Mouse (Mus musculus) T-cell, adult 2 months (primary cell): ENCODE results near the gene 1810009A15Rik.
"Not testable (repeated sequence)": the region's sequence is repeated elsewhere in the genome, so short reads cannot be mapped to it uniquely, and the experiment has no call there.

Experiments used
- DNase-seq: peaks from one replicate; pipeline ENCODE4 v3.0.0; 2022; ENCODE audit warnings: low spot score

Gene 1810009A15Rik

GRCm38 (mm10) chr19:8888511-8889385, at the start of gene 1810009A15Rik, which contains the start of gene Gm49416:
Gene 1810009A15Rik (plus strand): TSS chr19:8888853.
Gene Gm49416 (plus strand): TSS chr19:8888926.
- DNase-seq, result peak; percentile 95

GRCm38 (mm10) chr19:8839103-8839907, 49.3 kb upstream of the 1810009A15Rik start, which contains the start of gene Gng3:
Gene Gng3 (minus strand): TSS chr19:8839194.
- DNase-seq, result no peak

GRCm38 (mm10) chr19:8839908-8840791, 48.5 kb upstream of the 1810009A15Rik start:
- DNase-seq, result peak; percentile 40

GRCm38 (mm10) chr19:8841012-8841411, 47.6 kb upstream of the 1810009A15Rik start:
- DNase-seq, result no peak

GRCm38 (mm10) chr19:8842961-8843360, 45.7 kb upstream of the 1810009A15Rik start:
- no peak for DNase-seq

GRCm38 (mm10) chr19:8844371-8845129, 44.1 kb upstream of the 1810009A15Rik start:
- peak; percentile 80 for DNase-seq

GRCm38 (mm10) chr19:8848356-8848755, 40.3 kb upstream of the 1810009A15Rik start:
- DNase-seq, result no peak

GRCm38 (mm10) chr19:8850402-8850901, 38.2 kb upstream of the 1810009A15Rik start, which contains the start of gene Lrrn4cl:
Gene Lrrn4cl (plus strand): TSS chr19:8850768.
- DNase-seq, result no peak

- DNase-seq, result no peak
Observed at GRCm38 (mm10) chr19:8851639-8852038, 37.0 kb upstream of the 1810009A15Rik start.

- no peak for DNase-seq
Observed at GRCm38 (mm10) chr19:8852236-8852928, 36.3 kb upstream of the 1810009A15Rik start.

- DNase-seq, result no peak
Observed at GRCm38 (mm10) chr19:8853117-8853516, 35.5 kb upstream of the 1810009A15Rik start.

GRCm38 (mm10) chr19:8857689-8858088, 31.0 kb upstream of the 1810009A15Rik start:
- peak; percentile 21 for DNase-seq

GRCm38 (mm10) chr19:8859018-8859417, 29.6 kb upstream of the 1810009A15Rik start:
- peak; percentile 50 for DNase-seq

GRCm38 (mm10) chr19:8864265-8864664, 24.4 kb upstream of the 1810009A15Rik start:
- DNase-seq, result no peak

- DNase-seq, result not testable (repeated sequence)
Observed at GRCm38 (mm10) chr19:8870381-8870780, 18.3 kb upstream of the 1810009A15Rik start.

GRCm38 (mm10) chr19:8870838-8871237, 17.8 kb upstream of the 1810009A15Rik start:
- no peak for DNase-seq

- DNase-seq, result peak; percentile 96
Observed at GRCm38 (mm10) chr19:8871267-8872186, 17.1 kb upstream of the 1810009A15Rik start, which contains the start of gene Ubxn1. Gene Ubxn1 (plus strand): TSS chr19:8871496.

- DNase-seq, result no peak
Observed at GRCm38 (mm10) chr19:8872266-8872840, 16.3 kb upstream of the 1810009A15Rik start.
